Mouse (Mus musculus): ENCODE data around the gene Cacnb1.
A peak's percentile ranks its signal among the peaks of the same experiment; 100 is the strongest.

Gene Cacnb1

GRCm38 (mm10) chr11:98022555-98023371, at the start of gene Cacnb1:
Gene Cacnb1, minus strand, starts transcription at chr11:98023034.
- peak; percentile 60 to 81 for DNase-seq

GRCm38 (mm10) chr11:98067255-98067654, 44.4 kb upstream of the Cacnb1 start:
- no peak for DNase-seq

GRCm38 (mm10) chr11:98066201-98066600, 43.4 kb upstream of the Cacnb1 start:
- no peak for DNase-seq

- DNase-seq = peak in 1 of 2 experiments; percentile 55
Measured at GRCm38 (mm10) chr11:98061904-98062562, 39.2 kb upstream of the Cacnb1 start.

GRCm38 (mm10) chr11:98061441-98061840, 38.6 kb upstream of the Cacnb1 start:
- DNase-seq = no peak

GRCm38 (mm10) chr11:98060104-98060692, 37.4 kb upstream of the Cacnb1 start:
- no peak for DNase-seq

- DNase-seq = no peak
Measured at GRCm38 (mm10) chr11:98059662-98060061, 36.8 kb upstream of the Cacnb1 start.

- DNase-seq = peak; percentile 7 to 29
Measured at GRCm38 (mm10) chr11:98057998-98058397, 35.2 kb upstream of the Cacnb1 start.

- DNase-seq = no peak
Measured at GRCm38 (mm10) chr11:98057466-98057865, 34.6 kb upstream of the Cacnb1 start.

- peak; percentile 76 to 77 for DNase-seq
Measured at GRCm38 (mm10) chr11:98052989-98053834, 30.4 kb upstream of the Cacnb1 start, which contains the start of gene Stac2. Gene Stac2, minus strand, starts transcription at chr11:98053462.

GRCm38 (mm10) chr11:98052129-98052988, 29.5 kb upstream of the Cacnb1 start:
- DNase-seq = peak in 1 of 2 experiments; percentile 43

- DNase-seq = no peak
Measured at GRCm38 (mm10) chr11:98051611-98052128, 28.8 kb upstream of the Cacnb1 start.

- DNase-seq = no peak
Measured at GRCm38 (mm10) chr11:98050940-98051339, 28.1 kb upstream of the Cacnb1 start.

GRCm38 (mm10) chr11:98050520-98050815, 27.6 kb upstream of the Cacnb1 start:
- no peak for DNase-seq

GRCm38 (mm10) chr11:98049672-98050519, 27.1 kb upstream of the Cacnb1 start:
- DNase-seq = no peak

- DNase-seq = no peak
Measured at GRCm38 (mm10) chr11:98047745-98048144, 24.9 kb upstream of the Cacnb1 start.

- DNase-seq = peak in 1 of 2 experiments; percentile 41
Measured at GRCm38 (mm10) chr11:98046466-98046865, 23.6 kb upstream of the Cacnb1 start.

- no peak for DNase-seq
Measured at GRCm38 (mm10) chr11:98045596-98045995, 22.8 kb upstream of the Cacnb1 start.

GRCm38 (mm10) chr11:98044074-98044473, 21.2 kb upstream of the Cacnb1 start:
- DNase-seq = no peak

GRCm38 (mm10) chr11:98042741-98043140, 19.9 kb upstream of the Cacnb1 start:
- DNase-seq = peak; percentile 53 to 60

GRCm38 (mm10) chr11:98040975-98041374, 18.1 kb upstream of the Cacnb1 start:
- DNase-seq = no peak

Data from kidney, postnatal 36 days (tissue).